Mouse (Mus musculus) spleen, postnatal 4 days (tissue): ENCODE measurements at regions not wholly inside any gene's neighbourhood (a gene's known extent, or its start where the extent isn't known, plus 50 kb on each side); places are given as distances from the start of the nearest gene placed in this dataset.
"Not testable (repeated sequence)": the region's sequence is repeated elsewhere in the genome, so short reads cannot be mapped to it uniquely, and the experiment has no call there.

ENCODE experiments used
- DNase-seq, 2 experiments: peaks; one replicate each; pipeline ENCODE4 v3.0.0; 2022; ENCODE audit warnings: low spot score in 2 of 2

DNA sequence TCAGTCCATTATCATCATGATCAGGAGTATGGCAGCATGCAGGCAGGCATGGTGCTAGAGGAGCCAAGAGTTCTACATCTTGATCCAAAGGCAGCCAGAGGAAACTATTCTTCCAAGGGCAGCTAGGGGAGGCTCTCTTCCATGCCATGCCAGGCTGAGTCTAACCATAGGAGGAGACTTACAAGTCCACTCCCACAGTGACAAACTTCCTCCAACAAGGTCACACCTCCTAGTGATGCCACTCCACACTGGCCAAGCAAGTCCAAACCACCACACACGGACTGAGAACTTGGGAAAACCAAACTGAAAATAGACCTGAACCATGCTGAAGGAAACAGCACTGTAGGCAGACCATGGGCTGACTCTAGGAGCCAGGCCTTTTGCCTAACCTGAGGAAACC lies 197.4 kb downstream of the Prex1 start:
- DNase-seq, result no peak

DNA sequence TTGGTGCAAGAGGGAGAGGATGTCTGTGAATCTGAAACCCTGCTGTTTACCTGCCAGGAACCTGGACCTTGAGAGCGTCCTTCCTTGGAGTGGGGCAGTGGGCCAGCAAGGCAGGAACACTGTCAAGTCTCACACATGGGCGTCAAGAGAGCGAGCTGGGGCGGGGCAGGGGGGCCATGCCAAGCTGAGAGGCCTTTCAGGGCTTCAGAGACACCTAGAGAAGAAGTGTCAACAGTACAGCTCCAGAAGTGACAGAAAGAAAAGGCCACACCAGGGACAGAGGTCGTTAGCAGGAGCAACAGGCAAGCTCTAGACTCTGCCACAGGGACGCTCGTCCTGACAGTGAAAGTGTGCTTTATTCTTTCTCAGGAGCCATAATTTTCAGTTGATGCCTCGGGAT lies 199.0 kb downstream of the Prex1 start:
- no peak for DNase-seq

DNA sequence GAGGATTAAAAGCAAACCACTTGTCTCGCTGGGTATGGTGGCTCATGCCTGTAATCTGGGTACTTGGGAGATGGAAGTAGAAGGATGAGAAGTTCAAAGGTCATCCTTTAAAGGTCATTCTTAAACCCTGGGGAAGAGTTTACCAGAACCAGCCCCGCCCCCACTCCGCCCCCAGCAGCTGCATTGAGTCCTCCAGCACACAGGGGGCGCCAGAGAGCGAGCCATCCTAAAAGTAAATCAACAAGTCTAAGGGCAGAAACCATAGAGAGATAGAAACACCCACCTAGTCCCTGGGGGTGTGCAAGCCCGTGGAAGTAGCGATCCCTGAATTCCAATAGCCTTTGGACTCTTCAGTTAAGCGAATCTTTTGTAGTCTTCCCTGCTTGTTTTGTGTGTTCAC lies 201.1 kb downstream of the Prex1 start:
- DNase-seq, result no peak

DNA sequence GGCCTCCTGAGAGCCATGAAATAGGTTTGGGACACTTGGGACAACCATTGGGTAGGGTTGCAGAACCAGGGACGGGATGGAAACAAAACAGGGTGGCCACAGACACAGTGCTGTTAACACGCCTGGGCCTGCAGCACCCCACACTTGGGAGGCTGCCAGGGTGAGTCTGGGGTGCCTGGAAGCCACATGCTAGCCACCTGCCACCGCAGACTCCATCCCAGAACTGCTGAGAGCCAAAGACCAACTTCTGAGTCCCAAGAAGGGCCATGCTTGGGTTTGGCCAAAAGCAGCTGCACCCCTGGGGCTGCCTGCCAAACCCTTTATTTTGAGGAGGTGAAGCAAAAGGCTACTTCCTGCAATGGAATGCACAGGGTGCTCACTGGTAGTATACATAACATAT lies 202.2 kb downstream of the Prex1 start:
- DNase-seq, result not testable (repeated sequence)

DNA sequence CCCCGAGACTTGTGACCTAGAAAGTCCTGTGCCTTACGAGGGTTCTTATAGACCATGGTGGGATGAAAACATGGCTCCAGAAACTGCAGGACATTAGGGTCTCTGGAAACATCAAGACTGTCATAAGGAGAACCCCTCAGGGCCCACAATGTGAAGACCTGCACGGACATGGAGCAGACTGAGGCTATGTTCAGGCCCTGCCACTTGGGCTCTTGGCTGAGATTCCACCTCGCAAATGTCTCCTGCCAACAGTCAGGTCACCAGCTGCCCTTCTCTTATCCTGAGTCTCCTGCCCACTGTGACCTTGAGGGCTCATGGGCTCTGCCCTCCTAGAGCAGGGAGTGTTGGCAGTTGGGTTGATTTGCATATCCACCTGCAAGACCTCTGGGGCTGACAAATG lies 202.9 kb downstream of the Prex1 start:
- DNase-seq, result no peak

DNA sequence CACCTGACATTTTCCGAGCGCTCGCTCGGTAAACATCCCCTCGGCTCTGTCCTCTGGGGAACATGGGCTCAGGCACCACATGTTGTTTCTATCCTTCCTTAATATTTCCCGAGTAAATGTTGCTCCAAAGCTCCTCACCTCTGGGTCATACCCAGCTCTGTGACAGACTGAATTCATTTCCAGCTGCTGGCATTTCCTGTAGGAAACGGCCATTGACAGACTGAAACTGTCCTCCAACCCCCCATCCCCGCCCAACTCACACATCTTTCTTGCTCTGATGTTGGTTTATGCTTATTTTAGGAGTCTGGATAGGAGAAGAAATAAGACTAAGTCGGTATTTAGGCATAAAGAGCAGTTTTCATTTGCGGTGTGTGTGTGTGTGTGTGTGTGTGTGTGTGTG lies 204.0 kb downstream of the Prex1 start:
- DNase-seq, result no peak

DNA sequence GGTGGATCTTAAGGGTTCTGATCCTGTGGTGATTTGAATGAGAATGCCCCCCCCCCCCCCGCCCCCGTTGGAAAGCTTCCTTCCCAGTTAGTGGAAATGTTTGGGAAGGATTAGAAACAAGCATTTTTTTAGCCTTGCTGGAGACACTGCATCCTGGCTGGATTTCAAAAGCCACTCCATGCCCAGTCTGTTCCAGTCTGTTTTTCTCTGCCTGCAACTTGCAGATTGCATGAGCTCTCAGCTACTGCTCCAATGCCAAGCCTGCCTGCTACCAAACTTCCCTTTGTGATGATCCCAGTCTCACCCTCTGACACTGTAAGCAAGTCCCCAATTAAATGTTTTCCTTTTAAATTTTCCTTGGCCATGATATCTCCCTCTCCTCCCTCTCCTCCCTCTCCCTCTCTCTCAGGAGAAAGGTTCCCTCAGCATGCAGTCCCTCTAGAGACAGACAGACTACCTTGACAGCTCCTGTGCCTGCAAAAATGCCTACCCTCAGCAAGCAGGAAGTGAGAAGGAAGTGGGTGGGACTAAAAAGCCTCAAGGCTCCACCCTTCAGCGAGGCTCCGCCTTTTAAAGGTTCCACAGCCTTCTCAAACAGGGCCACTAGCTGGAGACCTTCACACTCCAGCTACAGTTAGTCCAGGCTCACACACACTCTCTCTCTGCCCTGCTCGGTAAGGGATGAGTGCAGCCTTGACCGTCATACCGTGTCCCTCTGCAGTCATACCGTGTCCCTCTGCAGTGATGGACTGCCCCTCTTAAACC lies 204.8 kb downstream of the Prex1 start:
- DNase-seq, result no peak

DNA sequence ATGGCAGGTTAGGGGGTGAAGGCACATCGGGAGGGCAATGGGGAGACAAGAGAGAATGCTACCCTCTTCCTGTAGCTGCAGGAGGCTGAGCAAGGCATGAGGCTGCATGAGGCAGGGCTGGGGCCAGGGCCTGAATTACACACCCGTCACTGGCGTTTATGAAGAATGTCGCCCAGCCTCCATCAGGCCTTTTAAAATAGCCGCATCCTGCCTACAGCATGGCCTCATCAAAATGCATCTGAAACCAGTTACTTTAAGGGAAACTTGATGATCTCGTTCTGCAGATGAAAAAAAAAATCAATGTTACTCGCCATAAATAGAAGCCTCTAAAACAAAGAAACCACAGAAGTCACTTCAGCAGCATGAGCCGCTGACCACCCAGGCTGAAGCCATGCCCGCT lies 208.3 kb downstream of the Prex1 start:
- DNase-seq, result no peak

DNA sequence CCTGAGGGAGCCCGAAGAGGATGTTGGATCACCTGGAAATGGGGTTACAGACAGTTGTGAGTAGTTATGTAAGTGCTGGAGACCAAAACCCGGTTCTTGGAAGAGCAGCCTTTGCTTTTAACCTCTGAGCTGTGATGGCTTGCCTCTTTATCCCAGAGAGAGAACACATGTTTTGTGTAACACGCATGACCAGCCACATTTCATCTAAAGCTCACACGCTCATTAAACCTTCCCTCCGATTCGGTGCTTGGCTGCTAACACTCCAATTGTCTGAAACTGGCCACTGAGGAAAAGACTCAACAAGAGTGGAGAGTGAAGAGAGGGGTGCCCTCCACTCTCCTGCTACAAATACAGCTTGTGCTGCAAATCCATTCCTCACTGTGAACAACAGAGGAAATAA lies 210.0 kb downstream of the Prex1 start:
- no peak for DNase-seq

DNA sequence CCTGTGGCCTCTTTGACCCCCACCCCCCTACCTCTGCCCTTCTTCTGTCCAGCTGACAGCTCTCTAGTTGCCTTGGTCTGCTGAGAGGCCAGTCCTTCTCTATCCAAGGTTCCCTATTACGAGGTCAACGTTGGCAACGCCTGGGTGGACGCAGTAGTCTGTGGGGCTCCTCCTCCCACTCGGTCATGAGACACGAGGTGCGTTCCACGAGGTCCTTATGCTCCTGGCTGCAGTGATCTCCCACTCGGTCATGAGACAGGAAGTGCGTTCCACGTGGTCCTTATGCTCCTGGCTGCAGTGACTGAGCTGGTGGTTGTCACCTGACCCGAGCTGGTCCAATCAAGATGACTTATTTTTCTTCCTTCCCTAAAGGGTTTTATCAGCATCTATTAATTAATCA lies 220.7 kb downstream of the Prex1 start:
- no peak for DNase-seq

DNA sequence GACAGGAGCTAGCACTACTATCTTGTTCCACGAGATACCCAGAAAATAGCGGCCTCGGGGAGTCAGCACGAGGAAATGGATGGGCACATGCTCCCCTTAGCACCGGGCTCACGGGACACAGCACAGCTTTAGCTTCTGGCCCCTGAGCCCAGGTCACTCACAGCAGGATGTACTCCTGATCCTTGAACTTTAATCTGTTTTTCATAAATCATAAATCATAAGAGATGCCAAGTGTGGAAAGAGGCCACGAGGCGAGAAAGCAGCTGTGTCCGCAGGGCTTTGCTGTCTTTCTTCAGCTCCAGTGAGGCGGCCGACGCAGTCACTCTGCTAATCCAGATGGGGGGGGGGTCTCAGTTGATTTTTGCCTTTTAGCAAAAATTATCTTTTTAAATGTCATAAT lies 221.2 kb downstream of the Prex1 start:
- no peak for DNase-seq

DNA sequence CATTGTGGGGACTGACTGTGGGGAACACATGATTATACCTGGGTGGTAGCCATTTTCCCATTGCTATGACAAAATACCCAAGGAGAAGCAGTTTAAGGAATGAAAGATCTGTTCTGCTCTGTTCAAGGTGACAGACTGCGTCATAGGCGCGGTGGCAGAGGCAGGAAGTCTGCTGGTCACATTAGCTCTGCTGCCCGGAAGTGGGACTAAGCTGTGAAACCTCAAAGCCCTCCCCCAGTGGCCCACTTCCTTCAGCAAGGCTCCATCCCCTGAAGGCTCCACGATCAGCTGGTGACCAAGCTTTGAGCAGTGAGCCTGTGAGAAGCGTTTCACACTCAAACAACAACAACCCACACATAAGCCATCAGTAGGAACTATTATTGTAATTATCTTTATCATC lies 221.8 kb downstream of the Prex1 start:
- no peak for DNase-seq

DNA sequence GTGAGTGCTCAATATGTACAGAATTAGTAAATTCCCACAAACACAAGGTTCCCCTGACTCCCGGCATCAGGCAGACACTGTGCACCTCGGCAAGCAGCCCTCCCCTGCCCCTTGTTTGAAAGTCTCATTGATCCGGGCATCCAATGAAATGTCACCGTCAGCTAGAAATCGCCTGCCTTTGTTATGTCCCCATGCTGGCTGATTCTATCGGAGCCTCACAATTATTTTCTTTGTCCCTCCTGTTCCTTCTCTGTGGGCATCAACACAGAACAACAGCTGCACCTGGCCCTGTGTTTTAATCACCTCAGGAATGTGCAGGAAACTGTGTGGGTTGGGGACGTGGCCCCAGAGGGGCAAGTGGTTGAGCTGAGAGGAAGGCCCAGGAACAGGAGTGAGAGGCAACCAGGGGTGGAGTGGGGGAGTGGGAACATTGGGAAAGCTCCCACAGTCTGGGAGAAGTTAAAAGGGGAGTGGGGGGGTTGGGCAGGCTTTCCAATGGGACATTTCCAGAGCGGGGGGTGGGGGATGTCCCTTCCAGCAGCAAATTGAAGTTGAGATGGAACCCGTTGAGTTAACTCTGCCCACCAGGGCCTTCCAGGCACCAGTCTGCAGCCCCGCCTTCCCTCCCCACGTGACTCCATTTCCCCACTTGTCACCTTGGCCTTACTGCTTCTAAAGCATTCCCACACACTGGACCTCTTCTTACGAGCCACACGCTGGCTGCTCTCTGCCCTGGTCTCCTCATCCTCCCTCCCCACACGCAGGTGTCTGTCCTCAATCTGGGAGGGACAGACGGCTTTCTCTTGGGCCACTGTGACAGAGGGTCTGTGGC lies 224.4 kb downstream of the Prex1 start:
- no peak for DNase-seq

DNA sequence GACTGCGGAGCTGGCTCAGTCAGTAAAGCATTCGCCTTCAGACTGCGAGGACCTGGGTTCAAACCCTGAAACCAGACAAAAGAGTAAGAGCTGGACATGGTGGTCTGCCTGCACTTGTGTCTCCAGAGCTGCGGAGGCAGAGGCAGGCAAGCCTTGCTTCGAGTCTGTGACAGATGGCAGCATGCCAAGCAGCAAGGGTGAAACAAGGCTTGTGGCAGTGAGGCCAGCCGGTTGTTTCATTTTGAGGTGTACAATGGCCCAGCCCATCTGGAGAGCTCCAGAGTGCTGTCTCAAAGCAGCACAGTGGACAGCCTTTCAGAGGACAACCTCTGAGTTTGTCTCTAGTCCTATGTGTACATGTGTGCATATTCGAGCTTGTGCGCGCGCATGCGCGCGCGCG lies 225.9 kb downstream of the Prex1 start:
- no peak for DNase-seq

DNA sequence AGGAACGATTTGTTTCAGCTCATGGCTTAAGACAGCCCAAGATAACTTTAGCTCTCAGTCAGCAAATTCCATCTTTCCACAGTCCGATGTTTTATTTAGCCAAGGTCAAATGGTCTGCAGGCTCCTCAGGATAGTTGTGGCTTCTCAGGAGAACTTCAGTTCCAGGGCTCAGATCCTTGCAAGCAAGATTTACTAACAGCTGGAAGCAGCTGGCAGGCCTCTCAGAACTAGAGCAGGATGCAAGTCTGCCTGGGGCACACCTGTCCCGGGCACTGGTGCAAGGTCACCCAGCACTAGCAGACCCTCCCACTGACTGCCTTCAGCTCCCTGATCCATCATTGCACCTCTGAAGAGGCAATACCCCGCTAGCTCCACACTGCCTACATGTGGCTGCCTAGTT lies 227.8 kb downstream of the Prex1 start:
- no peak for DNase-seq

DNA sequence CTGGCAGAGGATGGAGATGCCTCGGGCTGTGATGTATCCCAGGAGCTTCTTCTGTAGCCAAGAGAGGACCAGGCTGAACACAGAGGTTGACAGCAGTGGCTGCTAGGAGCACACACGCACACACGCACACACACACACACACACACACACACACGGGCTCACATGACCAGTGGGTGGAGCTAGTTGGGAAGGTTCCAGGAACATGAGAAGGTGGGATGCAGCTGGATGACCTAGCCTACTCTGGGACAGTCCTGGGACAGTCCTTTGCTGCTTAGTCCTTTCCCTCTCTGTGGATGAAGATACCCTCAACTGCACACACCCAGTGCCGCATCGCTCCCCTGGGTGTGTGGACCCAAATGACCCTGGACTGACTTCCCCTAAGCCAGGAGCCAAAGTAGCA lies 228.3 kb downstream of the Prex1 start:
- DNase-seq, result no peak

DNA sequence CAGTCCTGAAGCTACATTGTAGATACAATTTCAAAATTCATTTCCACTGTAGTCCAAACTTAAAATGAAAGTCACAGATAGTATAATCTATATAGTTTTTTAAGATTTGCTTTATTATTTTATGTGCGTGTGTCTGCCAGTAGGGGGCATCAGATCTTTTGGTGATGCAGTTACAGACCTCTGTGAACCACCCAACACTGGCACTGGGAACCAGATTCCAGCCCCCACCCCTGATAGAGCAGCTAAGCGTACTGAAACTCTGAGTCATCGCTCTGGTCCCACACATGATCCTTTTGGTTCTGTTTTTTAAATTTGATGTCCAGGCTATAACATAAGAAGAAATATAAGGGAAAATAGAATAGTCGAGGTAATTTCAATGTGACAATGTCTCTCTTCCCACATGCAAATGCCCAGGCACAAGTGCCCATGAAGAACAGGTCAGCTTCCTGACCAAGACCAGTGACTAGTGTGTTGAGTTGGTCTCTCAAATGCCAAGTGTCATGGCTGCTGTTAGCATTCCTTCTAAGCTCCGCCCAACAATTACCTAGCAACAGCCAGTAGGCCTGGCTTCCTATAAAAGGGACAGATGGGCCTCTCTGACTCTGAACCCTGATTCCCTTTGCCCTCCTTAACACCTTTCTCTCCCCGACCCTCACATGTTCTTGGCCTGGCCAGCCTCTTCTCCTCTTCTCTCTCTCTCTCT lies 229.9 kb downstream of the Prex1 start:
- no peak for DNase-seq

DNA sequence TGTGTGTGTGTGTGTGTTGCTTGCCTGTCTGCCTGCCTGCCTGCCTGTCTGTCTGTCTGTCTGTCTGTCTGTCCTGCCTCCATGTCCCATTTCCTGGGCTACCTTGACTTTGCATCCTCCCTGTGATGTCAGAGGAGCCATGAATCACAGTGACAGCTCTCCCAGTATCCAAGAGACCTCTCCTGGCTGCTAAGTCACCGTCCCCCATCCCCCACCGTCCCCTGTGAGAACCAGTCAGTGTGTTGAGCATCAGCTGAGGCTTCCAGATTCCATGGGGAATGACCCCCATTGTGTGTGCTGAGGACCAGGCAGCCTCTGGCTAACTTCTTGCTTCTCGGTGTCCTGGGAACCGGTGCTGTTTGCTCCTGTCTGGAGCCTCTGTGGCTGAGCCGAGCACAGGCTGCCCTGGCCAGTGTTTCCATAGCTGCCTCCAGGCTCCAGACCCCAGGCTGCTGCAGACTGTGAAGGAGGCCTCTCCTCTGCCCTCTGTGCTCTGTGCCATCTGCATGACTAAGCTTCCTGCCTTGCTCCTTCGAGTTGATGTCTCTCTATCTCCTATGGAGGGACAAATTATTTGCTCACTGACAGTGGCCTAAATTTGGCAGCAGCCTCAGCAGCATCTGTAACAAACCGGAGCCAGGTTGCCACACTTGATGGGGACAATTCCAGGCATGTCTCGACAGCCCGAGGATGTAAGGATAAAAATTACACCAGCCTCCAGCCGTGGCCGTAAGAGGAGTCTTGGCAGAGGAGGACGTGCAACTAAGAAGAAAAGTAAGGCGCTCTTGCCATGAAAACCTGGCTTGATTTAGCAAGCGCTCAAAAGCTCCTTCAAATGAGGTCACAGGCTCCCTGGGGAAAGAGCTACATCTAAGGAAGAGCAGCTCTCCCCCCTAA lies 230.7 kb downstream of the Prex1 start:
- DNase-seq, result no peak

DNA sequence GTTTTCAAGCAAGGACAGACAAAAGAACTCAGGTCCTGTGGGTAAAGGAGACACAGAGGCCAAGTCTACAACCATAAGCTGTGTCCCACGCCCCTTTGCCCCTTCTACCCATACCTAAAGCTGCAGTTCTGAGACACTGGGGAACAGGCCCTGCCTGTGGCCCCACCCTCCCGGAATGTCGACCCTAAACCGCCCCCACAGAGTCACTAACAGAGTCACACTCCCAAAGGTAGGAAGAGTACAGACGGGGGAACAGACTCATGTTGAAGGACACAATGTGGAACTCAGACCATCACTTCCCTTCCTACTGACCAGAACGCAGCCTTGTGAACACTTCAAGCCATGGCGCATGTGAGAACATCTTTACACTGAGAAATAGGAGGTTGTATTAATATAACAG lies 231.9 kb downstream of the Prex1 start:
- no peak for DNase-seq

DNA sequence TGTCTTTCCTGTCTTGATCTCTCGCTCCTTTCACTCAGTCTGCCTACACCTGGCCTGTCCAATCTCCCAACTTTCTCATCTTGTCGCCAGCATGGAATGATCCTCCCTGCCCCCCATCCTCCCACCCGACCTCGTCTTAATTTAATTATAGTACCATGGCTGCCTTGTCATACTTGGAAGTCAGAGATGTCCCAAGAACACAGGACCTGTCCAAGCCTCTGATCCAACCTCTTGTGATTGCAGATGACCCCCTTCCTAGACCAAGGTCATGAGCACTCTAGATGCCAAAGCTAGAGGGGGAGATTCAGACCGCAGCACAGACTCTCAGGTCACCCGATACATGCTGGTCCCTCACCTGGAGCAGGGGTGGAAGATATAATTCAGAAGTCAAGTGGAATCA lies 232.3 kb downstream of the Prex1 start:
- DNase-seq, result no peak

DNA sequence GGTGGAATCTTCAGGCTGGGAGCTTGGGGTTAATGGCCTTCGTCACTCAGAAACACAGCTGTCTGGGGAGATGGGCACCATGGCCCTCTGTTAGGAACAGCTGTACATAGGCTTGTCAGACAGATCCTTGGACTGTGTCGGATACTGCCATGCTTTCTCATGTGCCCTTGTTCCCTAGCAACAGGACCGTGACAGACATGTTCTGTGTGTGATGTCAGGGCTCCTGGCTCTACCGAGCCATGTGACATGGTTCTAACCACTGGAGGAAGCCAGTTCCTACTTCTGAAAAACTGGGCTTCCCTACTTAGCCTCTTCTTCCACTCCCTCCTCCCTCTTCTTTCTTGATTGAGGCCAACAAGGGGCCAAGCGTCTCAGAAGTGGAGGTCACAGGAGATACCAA lies 232.7 kb downstream of the Prex1 start:
- DNase-seq, result no peak

DNA sequence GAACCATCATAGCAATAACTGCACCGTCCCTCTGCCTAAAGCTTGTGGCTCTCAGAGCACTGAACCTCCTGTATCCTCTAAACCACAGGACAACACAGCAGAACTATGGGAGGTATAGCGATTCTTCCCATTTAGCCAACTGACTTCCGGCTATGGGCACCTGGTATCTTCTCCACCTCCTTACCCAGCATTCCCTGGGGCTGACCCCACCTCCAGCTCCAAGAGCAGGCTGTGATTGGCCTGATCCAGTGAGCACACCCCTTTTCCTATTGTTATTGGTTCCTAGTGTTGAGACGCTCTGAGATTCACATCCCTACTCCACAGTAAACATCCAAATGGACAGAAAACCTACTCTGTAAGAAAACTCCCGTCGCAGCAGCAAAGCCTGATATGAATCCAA lies 236.7 kb downstream of the Prex1 start:
- no peak for DNase-seq
